Mouse (Mus musculus): ENCODE results near the gene Alg12. TPM values are rescaled to one million over a fixed set of nuclear protein-coding genes. Genes with fewer than 3 reads are reported as not detected.

Alg12 gene
- polyA plus RNA-seq, 1 experiment from 2014 or later: 3.6 TPM

DNA sequence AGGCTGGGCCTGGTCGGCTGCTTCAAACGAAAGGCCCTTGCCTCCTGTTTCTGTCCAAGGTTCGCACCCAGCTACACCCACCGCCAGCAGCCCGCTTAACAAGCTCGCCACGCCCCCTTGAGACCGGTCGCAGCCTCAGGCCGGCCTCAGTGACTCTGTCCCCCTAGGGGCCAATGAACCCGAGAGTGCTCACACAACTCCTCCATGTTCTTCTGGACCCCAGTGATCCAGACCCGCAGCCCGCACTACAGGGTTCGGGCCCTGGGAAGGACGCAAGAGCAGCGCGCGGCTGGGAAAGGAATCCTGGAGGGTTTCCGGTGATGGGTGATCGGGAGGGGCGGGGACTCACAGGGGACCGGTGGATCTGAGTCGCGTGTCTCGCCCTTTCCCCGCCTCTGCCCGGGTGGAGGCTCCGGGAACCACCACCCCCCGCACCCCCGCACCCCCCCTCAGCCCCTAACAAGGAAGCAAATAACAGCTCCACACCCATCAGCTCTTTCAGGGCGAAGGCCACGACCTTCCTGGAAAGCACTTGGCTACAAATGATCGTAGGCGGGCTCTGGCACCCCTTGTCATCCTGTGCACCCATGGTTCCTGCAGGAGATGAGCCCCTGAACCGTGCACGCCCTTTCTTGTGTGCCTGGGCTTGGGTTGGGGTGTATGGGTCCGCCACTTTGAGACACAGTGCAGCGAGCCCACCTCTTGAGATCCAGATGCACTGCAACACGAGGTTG is 18.2 kb upstream of the Alg12 start:
- Histone ChIP-seq H3K36me3 (replicated peaks; ENCODE audit: insufficient read depth, low read length) (no peaks in the 10 kb centered on the region), H3K9me3 (ENCODE audit: low read length) (no peaks in the 10 kb centered on the region), H3K4me3 (ENCODE audit: low read depth, low read length) (peak overlapping the region; percentile 50), H3K27me3 (ENCODE audit: insufficient read depth, low read length) (no peaks in the 10 kb centered on the region), H3K4me2 (ENCODE audit: low read depth, low read length) (peak overlapping the region; percentile 73), H3K4me1 (ENCODE audit: insufficient read depth) (peaks cover 14% of the 10 kb centered on the region), H3K27ac (ENCODE audit: low read depth) (peak overlapping the region; percentile 87), H3K9ac (replicated peaks) (peak overlapping the region; percentile 54)
- under 1% methylated on average over 32 of the region's 39 CpGs for WGBS (ENCODE audit: insufficient replicate concordance)
- TF ChIP-seq EP300 (IDR thresholded peaks at IDR 0.05; ENCODE audit: low read depth) (no peak), CTCF (IDR thresholded peaks at IDR 0.05; ENCODE audit: low read depth) (peak; percentile 30)
- peak; percentile 81 for ATAC-seq
- DNase-seq: peak; percentile 79

DNA sequence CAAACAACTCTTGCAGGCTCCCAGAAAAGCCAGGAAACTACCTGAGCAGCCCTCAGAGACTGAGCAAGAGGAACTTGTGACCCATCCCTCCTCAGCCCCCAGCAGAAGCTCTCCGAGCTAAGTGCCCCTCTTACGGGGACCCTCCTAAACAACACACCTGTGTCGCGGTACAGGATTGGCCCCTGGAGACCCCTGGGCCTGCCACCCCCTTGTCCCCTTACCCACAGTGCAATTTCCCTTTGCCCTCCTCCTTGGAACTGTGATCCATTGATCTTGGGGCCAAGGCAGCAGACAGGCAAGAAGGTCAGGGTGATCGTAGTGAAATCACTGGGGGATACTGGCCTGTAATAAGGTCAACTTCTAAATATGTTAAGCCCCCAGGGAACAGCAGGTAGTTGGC is 17.5 kb upstream of the Alg12 start:
- 67% methylated on average over 5 of the region's 5 CpGs for WGBS (ENCODE audit: insufficient replicate concordance)
- H3K27ac ChIP-seq (ENCODE audit: low read depth): peak overlapping the region; percentile 87
- peak overlapping the region; percentile 51 for H3K9ac ChIP-seq (replicated peaks)
- no peaks in the 10 kb centered on the region for H3K9me3 ChIP-seq (ENCODE audit: low read length)
- H3K4me3 ChIP-seq (ENCODE audit: low read depth, low read length): peak overlapping the region; percentile 50
- DNase-seq (no peak), ATAC-seq (no peak)
- no peaks in the 10 kb centered on the region for H3K36me3 ChIP-seq (replicated peaks; ENCODE audit: insufficient read depth, low read length)
- H3K4me2 ChIP-seq (ENCODE audit: low read depth, low read length): peak overlapping the region; percentile 73
- no peaks in the 10 kb centered on the region for H3K27me3 ChIP-seq (ENCODE audit: insufficient read depth, low read length)
- peaks cover 17% of the 10 kb centered on the region for H3K4me1 ChIP-seq (ENCODE audit: insufficient read depth)
- no peak for TF ChIP-seq CTCF (IDR thresholded peaks at IDR 0.05; ENCODE audit: low read depth)
- TF ChIP-seq EP300 (IDR thresholded peaks at IDR 0.05; ENCODE audit: low read depth): no peak

DNA sequence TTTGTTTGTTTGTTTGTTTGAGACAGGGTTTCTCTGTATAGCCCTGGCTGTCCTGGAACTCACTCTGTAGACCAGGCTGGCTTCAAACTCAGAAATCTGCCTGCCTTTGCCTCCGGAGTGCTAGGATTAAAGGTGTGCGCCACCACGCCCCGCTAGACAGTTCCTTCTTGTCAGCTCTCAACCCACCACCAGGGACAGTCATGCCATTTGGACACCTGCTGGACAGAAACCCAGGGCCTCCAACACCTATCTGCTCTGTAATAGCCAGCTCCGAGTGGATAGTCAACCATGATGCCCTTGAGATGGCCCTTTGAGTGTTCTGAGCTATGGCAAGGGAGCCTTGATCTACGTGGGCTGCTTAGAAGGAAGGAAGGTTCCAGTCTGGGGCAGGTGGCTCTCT is 16.9 kb upstream of the Alg12 start:
- DNase-seq (no peak), ATAC-seq (peak; percentile 35; the same call in 1 of the 2 replicates)
- H3K9me3 ChIP-seq (ENCODE audit: low read length): no peaks in the 10 kb centered on the region
- H3K36me3 ChIP-seq (replicated peaks; ENCODE audit: insufficient read depth, low read length): no peaks in the 10 kb centered on the region
- TF ChIP-seq EP300 (IDR thresholded peaks at IDR 0.05; ENCODE audit: low read depth) (no peak), CTCF (IDR thresholded peaks at IDR 0.05; ENCODE audit: low read depth) (peak; percentile 54)
- H3K27me3 ChIP-seq (ENCODE audit: insufficient read depth, low read length): no peaks in the 10 kb centered on the region
- peak overlapping the region; percentile 51 for H3K9ac ChIP-seq (replicated peaks)
- peak overlapping the region; percentile 87 for H3K27ac ChIP-seq (ENCODE audit: low read depth)
- peak overlapping the region; percentile 50; the same call in 1 of the 2 replicates for H3K4me3 ChIP-seq (ENCODE audit: low read depth, low read length)
- peaks cover 18% of the 10 kb centered on the region for H3K4me1 ChIP-seq (ENCODE audit: insufficient read depth)
- 60% methylated on average over 6 of the region's 6 CpGs for WGBS (ENCODE audit: insufficient replicate concordance)
- peak overlapping the region; percentile 73 for H3K4me2 ChIP-seq (ENCODE audit: low read depth, low read length)

DNA sequence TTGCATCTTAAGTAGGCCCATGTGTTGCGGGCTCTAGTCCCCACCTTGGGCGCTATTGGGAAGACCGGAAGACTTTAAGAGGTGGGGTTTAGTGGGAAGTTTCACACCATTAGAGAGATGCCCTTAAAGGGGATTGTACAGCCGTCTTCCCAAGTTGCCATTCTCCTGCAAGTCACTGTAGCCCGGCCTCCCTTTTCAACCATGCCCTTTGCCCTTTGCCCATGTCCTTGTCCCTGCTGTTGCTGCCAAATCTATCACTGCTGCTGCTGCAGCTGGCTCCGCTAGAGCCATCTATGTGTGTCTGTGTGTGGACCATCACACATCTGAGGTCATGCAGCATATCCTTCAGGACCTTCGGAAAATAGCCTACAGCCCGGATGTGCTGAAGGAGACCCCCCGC is 13.4 kb upstream of the Alg12 start:
- Histone ChIP-seq H3K4me2 (ENCODE audit: low read depth, low read length) (no peak overlapping the region), H3K27ac (ENCODE audit: low read depth) (peak overlapping the region; percentile 89), H3K9ac (replicated peaks) (no peak overlapping the region), H3K4me3 (ENCODE audit: low read depth, low read length) (no peak overlapping the region), H3K27me3 (ENCODE audit: insufficient read depth, low read length) (no peaks in the 10 kb centered on the region), H3K9me3 (ENCODE audit: low read length) (no peaks in the 10 kb centered on the region), H3K4me1 (ENCODE audit: insufficient read depth) (peaks cover 14% of the 10 kb centered on the region), H3K36me3 (replicated peaks; ENCODE audit: insufficient read depth, low read length) (no peaks in the 10 kb centered on the region)
- no peak for DNase-seq
- TF ChIP-seq CTCF (IDR thresholded peaks at IDR 0.05; ENCODE audit: low read depth): no peak
- no peak for TF ChIP-seq EP300 (IDR thresholded peaks at IDR 0.05; ENCODE audit: low read depth)
- WGBS (ENCODE audit: insufficient replicate concordance): 69% methylated on average over 9 of the region's 9 CpGs
- ATAC-seq: no peak

DNA sequence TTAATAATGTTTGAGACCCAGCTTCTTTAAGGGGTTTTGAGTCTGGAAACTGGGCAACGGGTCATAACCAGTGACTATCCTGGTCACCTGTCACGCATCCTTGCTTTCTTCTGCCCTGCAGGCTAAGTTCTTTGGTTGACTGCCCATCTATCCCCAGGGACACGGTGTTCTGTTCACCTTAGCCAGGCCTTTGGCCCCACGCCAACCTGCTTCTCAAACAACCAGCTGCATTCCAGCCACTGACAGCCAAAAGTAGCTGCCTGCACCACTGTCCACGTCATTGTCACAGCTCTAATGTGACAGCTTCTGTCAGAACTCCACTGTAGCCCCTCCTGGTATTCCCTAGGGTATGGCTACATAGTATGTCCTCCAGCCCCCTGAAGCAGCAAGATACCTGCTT is 12.4 kb upstream of the Alg12 start:
- H3K27me3 ChIP-seq (ENCODE audit: insufficient read depth, low read length): no peaks in the 10 kb centered on the region
- TF ChIP-seq EP300 (IDR thresholded peaks at IDR 0.05; ENCODE audit: low read depth) (peak; percentile 70), CTCF (IDR thresholded peaks at IDR 0.05; ENCODE audit: low read depth) (no peak)
- H3K9me3 ChIP-seq (ENCODE audit: low read length): no peaks in the 10 kb centered on the region
- peak; percentile 53 for ATAC-seq
- peak overlapping the region; percentile 89 for H3K27ac ChIP-seq (ENCODE audit: low read depth)
- peaks cover 14% of the 10 kb centered on the region for H3K4me1 ChIP-seq (ENCODE audit: insufficient read depth)
- 0 out of 2 replicates have a peak, but pooled peaks cover 3% of the 10 kb centered on the region for H3K36me3 ChIP-seq (replicated peaks; ENCODE audit: insufficient read depth, low read length)
- 38% methylated on average over 5 of the region's 5 CpGs for WGBS (ENCODE audit: insufficient replicate concordance)
- H3K4me2 ChIP-seq (ENCODE audit: low read depth, low read length): no peak overlapping the region
- no peak overlapping the region for H3K4me3 ChIP-seq (ENCODE audit: low read depth, low read length)
- H3K9ac ChIP-seq (replicated peaks): no peak overlapping the region
- DNase-seq: peak; percentile 84

DNA sequence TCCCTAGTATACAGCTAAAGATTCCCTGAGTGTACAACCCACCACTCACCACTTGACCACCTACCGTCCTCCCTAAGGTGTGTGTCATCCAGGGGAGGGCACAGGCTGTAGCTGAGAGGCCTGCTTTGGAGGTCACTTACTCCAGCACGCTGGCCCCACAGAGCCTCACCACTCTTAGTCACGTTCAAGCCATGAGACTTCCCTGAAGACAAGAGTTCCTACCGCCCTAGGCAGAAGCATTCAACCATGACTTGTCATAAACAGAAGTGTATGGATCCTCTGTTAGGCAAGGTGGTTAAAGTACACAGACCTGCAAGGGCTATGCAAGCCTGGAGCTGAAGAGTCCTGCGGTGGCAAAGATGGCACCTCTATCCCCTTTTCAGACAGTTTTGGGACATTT is 11.6 kb upstream of the Alg12 start:
- H3K9ac ChIP-seq (replicated peaks): no peak overlapping the region
- H3K27me3 ChIP-seq (ENCODE audit: insufficient read depth, low read length): no peaks in the 10 kb centered on the region
- 69% methylated on average over 5 of the region's 5 CpGs for WGBS (ENCODE audit: insufficient replicate concordance)
- no peak for ATAC-seq
- H3K4me3 ChIP-seq (ENCODE audit: low read depth, low read length): no peak overlapping the region
- no peak overlapping the region for H3K4me2 ChIP-seq (ENCODE audit: low read depth, low read length)
- H3K27ac ChIP-seq (ENCODE audit: low read depth): peak overlapping the region; percentile 89
- H3K9me3 ChIP-seq (ENCODE audit: low read length): no peaks in the 10 kb centered on the region
- TF ChIP-seq EP300 (IDR thresholded peaks at IDR 0.05; ENCODE audit: low read depth) (no peak), CTCF (IDR thresholded peaks at IDR 0.05; ENCODE audit: low read depth) (no peak)
- peaks cover 14% of the 10 kb centered on the region for H3K4me1 ChIP-seq (ENCODE audit: insufficient read depth)
- 0 out of 2 replicates have a peak, but pooled peaks cover 6% of the 10 kb centered on the region for H3K36me3 ChIP-seq (replicated peaks; ENCODE audit: insufficient read depth, low read length)
- no peak for DNase-seq
